Mouse (Mus musculus) thymus, postnatal 25 days (tissue): ENCODE data around the gene Ncor2.

Experiments
- DNase-seq: peaks from one replicate; pipeline ENCODE4 v3.0.0; 2022

The Ncor2 gene

GRCm38 (mm10) chr5:125179007-125179734 lies at the start of gene Ncor2:
TSS of gene Ncor2 (minus strand) at chr5:125179219.
- peak; percentile 82 for DNase-seq

DNA sequence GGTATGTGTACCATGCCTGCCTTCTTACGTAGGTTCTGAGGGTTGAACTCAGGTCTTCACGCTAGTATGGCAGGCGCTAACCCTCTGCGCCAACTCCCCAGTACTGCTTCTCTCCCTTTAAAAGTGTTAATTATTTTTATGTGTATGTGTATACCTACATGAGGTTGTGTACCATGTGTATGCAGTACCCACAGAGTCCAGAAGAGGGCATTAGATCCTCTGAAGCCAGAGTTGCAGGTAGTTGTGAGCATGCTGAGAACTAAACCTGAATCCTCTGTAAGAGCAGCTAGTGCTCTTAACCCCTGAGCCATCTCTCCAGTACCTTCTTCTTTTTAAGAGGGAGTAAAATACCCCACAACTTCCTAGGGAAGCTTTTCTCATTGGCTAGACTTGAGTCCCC lies 48.7 kb upstream of the Ncor2 start:
- no peak for DNase-seq

DNA sequence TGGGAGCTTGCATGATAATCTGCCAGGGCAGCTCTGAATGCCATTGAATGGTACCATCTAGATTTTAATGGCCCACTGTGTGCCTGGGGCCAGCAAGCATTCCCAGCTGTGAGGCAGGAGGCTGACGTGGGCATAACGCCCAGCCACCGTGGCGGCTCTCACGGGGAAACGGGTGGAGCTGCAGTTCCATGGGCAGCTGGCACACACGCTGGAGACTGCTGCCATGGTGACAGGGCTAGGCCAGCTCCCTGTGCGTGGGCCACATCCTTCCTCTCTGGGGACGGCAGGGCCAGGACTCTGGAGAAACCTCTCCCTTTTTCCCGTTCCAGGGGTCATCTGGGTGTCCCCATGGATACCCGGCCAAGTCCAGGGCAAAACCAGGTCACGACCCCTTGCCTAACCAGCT lies 47.2 kb upstream of the Ncor2 start:
- DNase-seq, result no peak

DNA sequence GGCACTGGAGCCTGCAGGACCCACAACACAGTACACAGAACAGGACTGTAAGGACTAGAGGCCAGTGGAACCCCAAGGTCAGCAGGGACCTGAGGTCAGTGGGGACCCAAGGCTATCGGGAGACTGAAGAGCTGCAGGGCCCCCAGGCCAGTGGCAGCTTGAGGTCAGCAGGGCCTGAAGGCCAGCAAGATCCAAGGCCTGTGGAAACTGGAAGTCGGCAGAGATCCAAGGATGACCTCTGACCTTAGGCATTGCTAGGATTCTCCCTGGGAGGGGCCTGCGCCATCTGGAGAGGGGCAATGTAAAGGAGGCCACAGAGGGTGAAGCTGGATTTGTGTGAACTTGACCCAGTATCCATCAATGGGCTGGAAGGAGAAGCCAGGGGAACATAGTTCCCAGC lies 45.9 kb upstream of the Ncor2 start:
- no peak for DNase-seq

GRCm38 (mm10) chr5:125223961-125224360 lies 44.9 kb upstream of the Ncor2 start:
- no peak for DNase-seq

DNA sequence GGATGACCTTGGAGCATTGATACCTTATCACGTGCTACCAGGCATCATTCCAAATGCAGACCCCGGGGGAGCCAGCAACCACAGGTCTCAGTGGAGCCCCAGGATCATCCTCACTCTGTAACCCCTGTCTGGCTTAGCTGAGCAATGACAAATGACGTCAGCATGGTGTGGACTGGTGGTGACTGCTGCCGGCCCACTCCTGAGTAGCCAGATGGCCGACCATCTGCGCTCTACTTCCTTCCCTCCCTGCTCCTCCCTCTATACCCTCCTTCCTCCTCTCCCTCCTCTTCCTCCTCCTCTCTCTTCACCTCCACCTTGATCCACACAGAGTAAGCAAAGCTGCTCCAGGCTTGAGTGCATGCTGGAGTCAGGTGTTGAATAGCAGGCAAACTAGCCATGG lies 43.7 kb upstream of the Ncor2 start:
- DNase-seq, result no peak

GRCm38 (mm10) chr5:125221868-125222267 lies 42.8 kb upstream of the Ncor2 start:
- no peak for DNase-seq

GRCm38 (mm10) chr5:125217426-125218170 lies 38.6 kb upstream of the Ncor2 start:
- no peak for DNase-seq

DNA sequence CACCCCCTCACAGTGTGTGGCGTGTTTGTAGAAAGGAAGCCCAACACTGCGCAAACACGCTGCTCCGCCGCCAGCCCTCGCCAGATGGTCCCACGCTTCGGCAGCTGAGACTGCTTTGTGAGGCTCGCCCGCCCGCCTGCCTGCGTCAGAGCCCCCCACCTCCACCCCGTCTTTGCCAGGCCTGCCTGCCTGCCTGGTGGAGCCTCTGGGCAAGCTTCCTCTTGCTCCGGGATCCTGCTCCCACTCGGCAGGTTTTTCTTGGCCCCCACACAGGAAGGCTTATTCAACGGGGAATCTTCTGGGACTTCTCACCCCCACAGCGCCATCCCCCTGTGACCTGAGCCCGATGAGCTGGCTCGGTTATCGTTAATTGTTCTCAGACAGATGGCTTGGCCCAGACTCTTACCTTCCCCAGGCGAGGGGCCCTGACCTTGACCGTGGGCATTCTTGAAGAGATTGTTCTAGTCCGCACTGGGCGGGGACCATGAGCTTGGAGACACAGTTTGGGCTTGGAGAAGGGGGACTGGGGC lies 37.0 kb upstream of the Ncor2 start:
- DNase-seq, result peak; percentile 90

GRCm38 (mm10) chr5:125215346-125215929 lies 36.4 kb upstream of the Ncor2 start:
- DNase-seq, result no peak

DNA sequence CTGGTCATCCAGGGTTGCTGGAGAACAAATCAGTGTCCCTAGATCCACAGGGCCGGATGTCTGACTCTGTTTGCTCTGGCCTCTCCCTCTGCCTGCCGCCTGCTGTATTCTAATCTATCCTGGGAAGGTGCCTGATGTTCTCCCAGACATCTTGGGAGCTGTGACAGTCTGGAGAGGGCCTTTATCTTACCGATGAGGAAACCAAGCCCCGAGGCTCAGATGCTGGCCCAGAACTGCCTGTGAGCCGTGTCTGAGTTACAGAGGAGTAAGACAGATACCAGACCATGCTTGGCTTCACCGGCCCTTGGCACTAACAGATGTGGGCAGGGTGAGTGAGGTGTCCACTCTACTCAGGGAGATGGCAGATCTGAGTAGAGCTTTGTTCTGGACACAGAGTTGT lies 35.0 kb upstream of the Ncor2 start:
- DNase-seq, result no peak

GRCm38 (mm10) chr5:125204910-125205309 lies 25.9 kb upstream of the Ncor2 start:
- DNase-seq, result peak; percentile 26

DNA sequence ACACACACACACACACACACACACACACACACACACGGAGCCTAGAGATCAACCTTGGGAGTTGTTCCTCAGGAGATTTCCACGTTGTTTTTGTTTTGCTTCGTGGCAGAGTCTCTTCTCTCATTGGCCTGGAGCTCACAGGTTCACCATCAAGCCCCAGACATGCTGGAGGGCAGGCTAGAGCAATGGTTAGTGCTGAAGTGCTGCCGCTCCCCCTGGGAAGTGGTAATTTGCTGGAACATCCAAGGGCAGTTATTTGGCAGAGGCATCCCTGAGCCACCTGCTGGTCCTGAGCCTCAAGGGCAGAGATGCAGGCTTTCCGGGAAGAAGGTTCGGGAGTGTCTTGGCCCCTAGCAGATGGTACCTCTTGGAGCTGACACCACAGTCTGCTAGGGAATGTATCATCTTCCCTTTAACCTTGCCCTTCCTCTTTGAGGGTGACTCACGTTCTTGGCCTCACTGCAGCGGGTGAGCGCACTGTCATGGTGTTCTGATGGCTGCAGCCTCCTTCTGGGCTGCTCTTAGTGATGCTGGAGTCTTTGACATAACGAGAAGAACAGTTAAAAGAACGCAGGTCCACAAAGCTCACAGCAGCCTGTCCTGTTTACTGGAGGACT lies 25.3 kb upstream of the Ncor2 start:
- no peak for DNase-seq

DNA sequence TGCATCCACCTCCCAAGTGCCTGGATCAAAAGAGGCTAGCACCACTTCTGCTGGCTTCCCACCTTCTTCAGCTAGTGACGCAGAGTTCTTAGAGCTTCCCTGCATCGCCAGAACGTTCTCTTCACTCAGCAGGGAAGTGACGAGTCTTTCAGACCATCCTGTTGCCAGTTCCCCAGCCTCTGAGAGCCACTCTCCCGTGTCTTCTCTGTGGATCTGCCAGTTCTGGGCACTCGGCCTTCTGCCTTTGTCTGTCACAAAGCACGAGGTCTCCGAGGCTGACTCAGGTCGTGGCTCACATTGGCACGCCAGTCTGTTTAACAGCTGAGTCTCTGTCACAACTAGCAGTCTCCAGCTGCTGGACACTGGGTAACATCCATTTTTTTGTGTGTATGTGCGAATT lies 24.7 kb upstream of the Ncor2 start:
- DNase-seq, result no peak

DNA sequence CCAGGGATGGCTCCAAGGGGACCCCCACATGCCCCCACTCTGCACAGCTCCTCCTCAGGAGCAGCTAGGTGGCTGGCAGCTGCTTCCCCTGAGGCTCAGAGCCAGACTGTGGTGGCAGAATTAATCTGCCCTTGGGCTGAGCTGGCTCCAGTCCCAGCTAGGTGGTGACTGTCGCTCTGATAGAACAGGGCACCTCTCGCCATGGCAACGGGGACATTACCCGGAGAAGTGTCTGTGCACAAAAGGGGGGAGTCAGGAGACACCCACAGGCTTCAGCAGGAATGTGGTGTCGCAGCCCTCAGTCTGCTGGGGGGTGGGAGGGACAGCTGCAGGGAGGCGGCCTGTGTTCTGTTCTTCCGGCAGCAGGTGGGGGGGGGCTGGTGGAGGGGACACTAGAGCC lies 24.1 kb upstream of the Ncor2 start:
- DNase-seq, result no peak

- no peak for DNase-seq
Observed at GRCm38 (mm10) chr5:125202100-125202499, 23.1 kb upstream of the Ncor2 start.

GRCm38 (mm10) chr5:125199086-125199485 lies 20.1 kb upstream of the Ncor2 start:
- DNase-seq, result no peak

GRCm38 (mm10) chr5:125197325-125197724 lies 18.3 kb upstream of the Ncor2 start:
- peak; percentile 32 for DNase-seq

- DNase-seq, result no peak
Observed at GRCm38 (mm10) chr5:125196054-125196453, 17.0 kb upstream of the Ncor2 start.

- DNase-seq, result no peak
Observed at GRCm38 (mm10) chr5:125195142-125195541, 16.1 kb upstream of the Ncor2 start.

DNA sequence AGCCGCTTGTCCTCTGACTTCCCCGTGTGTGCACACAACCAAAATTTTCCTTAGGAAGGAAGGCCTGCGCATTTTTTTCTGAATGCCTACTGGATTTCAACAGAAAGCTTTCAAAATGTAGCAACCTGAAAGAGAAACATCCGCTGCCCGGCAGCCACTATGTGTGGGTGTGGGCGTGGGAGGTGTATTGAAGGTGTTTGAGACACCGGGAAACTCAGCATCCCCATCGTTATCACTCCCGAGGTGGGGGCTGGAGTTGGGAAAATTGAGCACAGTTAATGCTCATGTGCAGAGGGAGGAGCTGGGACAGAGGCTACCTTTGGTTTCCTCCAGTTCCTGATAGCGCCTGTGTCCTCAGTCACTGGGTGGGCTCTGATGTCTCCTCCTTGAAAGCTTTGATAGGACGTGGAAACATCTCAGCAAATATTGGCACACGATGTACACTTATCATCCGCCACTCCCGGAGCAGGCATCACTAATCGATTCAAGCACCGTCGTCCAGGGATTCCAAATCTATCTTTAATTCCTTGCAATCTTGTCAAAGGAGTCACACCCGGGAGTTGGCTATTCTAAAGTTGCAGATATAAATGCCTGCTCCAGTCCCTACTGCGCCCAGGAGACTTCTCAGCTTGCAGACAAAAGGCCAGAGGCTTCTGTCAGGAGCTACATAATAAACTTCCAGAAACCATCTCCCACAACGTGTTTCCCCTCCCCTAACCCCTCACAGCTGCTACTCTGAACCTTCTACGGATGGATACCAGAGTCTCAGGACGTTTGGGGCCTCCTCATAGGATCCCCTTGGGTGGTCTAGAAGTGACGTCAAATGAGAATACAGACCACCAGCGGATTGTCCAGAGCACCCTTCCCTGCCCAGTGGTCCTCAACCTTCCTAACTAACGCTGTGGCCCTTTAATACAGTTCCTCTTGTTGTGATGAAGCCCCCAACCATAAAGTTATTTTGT lies 14.7 kb upstream of the Ncor2 start:
- no peak for DNase-seq

- no peak for DNase-seq
Observed at GRCm38 (mm10) chr5:125191608-125192007, 12.6 kb upstream of the Ncor2 start.
